Mouse (Mus musculus) liver, embryonic 11.5 days (tissue): ENCODE results near the gene Gm17334. TPM values are rescaled to one million over a fixed set of nuclear protein-coding genes. Genes with fewer than 3 reads are reported as not detected.

Experiments used
- ATAC-seq: fragments of 200-750 bp; cut with Nextera tagmentation; replicated peaks from 2 replicates; pipeline ENCODE4 v1.8.0; 2017; ENCODE audit warnings: moderate number of reproducible peaks, mild to moderate bottlenecking, moderate TSS enrichment, moderate library complexity; ENCODE audit not compliant: low FRiP score
- DNase-seq: peaks from one replicate; pipeline ENCODE4 v3.0.0-alpha.2; 2017; ENCODE audit warnings: low spot score
- H3K27ac ChIP-seq: fragments of 300-500 bp; sonication (generic); 2 replicates; pipeline ENCODE4 v1.5.1; 2014; ENCODE audit warnings: mild to moderate bottlenecking, low read depth, low read length, control low read depth
- H3K27me3 ChIP-seq: fragments of 300-500 bp; sonication (generic); replicated peaks from 2 replicates; pipeline ENCODE4 v1.6.1; 2014; ENCODE audit warnings: low read length, mixed read lengths; ENCODE audit not compliant: control insufficient read depth, insufficient read depth
- H3K36me3 ChIP-seq: fragments of 300-500 bp; sonication (generic); 2 replicates; pipeline ENCODE4 v1.6.1; 2014; ENCODE audit warnings: mild to moderate bottlenecking, low read length, moderate library complexity, mixed read lengths; ENCODE audit not compliant: control insufficient read depth, insufficient read depth
- H3K4me1 ChIP-seq: fragments of 300-500 bp; sonication (generic); replicated peaks from 2 replicates; pipeline ENCODE4 v1.6.1; 2014; ENCODE audit warnings: low read length, mixed read lengths; ENCODE audit not compliant: control insufficient read depth, insufficient read depth
- H3K4me2 ChIP-seq: fragments of 300-500 bp; sonication (generic); 2 replicates; pipeline ENCODE4 v1.6.1; 2014; ENCODE audit warnings: mild to moderate bottlenecking, control low read depth, moderate library complexity
- H3K4me3 ChIP-seq: fragments of 300-500 bp; sonication (generic); 2 replicates; pipeline ENCODE4 v1.5.1; 2014; ENCODE audit warnings: low read depth, low read length, control low read depth
- H3K9ac ChIP-seq: fragments of 300-500 bp; sonication (generic); 2 replicates; pipeline ENCODE4 v1.6.1; 2014; ENCODE audit warnings: low read depth, low read length, control low read depth
- H3K9me3 ChIP-seq: fragments of 300-500 bp; sonication (generic); 2 replicates; pipeline ENCODE4 v1.6.1; 2016; ENCODE audit warnings: low read length, inconsistent platforms, mixed read lengths; ENCODE audit not compliant: control insufficient read depth
- WGBS: fragments of 180-500 bp; shearing (Covaris S2); extraction: QIAGEN DNeasy Blood & Tissue Kit; methylation state at CpG from one replicate; pipeline ENCODE4 v1.1.7; 2014; 5-methylcytosine and 5-hydroxymethylcytosine counted together
- polyA plus RNA-seq: library from polyadenylated mRNA; unstranded; fragments of >200 nt; fragmentation: Nextera tagmentation; extraction: Ambion mirVana; gene quantifications from 2 replicates; pipeline ENCODE4 v1.2.1, GENCODE M21; 2014

Gm17334 gene
- polyA plus RNA-seq, 1 experiment from 2014 or later: not detected

DNA sequence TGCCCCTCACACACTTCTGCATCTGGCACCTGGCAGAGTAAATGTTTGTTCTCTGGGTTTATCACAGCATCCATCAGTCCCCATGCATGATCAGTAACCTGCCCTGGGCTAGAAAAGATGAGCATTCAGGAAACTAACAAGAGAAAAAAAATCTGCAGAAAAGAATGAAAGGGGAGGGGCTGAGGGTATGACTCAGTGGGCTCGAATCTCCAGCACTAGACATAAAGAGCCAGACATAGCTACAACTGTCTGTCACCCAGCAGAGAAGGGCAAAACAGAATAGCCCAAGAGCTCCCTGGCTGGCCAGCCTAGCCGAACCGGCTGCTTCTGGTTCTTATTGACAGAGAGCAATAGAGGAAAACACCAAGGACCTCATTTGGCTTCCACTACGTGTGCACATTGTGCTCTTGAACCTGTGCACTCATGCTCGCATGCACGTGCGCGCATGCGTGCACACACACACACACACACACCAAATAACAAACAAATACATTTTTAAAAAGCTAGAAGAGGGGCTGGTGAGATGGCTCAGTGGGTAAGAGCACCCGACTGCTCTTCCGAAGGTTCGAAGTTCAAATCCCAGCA is 17.9 kb downstream of the Gm17334 start:
- Histone ChIP-seq H3K27ac (no peak overlapping the region), H3K9ac (no peak overlapping the region), H3K9me3 (no peaks in the 10 kb centered on the region), H3K36me3 (no peaks in the 10 kb centered on the region), H3K27me3 (0 out of 2 replicates have a peak, but pooled peaks cover 2% of the 10 kb centered on the region), H3K4me2 (no peak overlapping the region), H3K4me1 (no peaks in the 10 kb centered on the region; the same call in 1 of the 2 replicates), H3K4me3 (no peak overlapping the region)
- no peak for ATAC-seq
- 79% methylated on average over 12 of the region's 12 CpGs for WGBS
- no peak for DNase-seq

- Histone ChIP-seq H3K4me1 (no peaks in the 10 kb centered on the region), H3K9ac (no peak overlapping the region), H3K27ac (no peak overlapping the region), H3K36me3 (no peaks in the 10 kb centered on the region), H3K9me3 (no peaks in the 10 kb centered on the region), H3K4me3 (no peak overlapping the region), H3K27me3 (no peaks in the 10 kb centered on the region), H3K4me2 (no peak overlapping the region)
- no peak for ATAC-seq
- DNase-seq: no peak
- 61% methylated on average over 5 of the region's 5 CpGs for WGBS
These were observed 23.2 kb downstream of the Gm17334 start for GRCm38 (mm10) chr11:53749716-53750352.

GRCm38 (mm10) chr11:53749306-53749705 is 23.7 kb downstream of the Gm17334 start:
- Histone ChIP-seq H3K4me2 (no peak overlapping the region), H3K36me3 (no peaks in the 10 kb centered on the region), H3K27me3 (no peaks in the 10 kb centered on the region), H3K4me1 (no peaks in the 10 kb centered on the region), H3K4me3 (no peak overlapping the region), H3K9me3 (no peaks in the 10 kb centered on the region), H3K9ac (no peak overlapping the region), H3K27ac (no peak overlapping the region)
- ATAC-seq (no peak), DNase-seq (no peak)
- WGBS: 70% methylated on average over 4 of the region's 4 CpGs

DNA sequence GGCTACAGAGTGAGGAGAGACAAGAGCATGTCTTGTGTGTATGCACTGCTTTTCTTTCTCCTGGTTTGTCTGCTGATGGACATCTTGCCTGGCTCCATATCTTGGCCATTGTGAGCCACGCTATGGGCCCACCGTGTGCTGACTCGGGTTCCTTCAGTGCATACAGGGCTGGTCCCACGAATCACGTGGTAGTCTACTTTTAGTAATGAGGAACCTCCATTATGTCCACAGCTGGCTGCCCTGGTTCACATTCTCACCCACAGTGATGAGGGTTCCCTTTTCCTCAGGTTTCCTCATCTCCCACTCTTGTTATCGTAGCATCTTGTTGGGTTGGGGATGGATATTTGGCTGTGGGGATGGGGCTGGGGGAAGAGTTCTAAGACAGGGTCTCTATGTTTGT is 24.4 kb downstream of the Gm17334 start:
- DNase-seq (no peak), ATAC-seq (no peak)
- H3K4me1 ChIP-seq: no peaks in the 10 kb centered on the region
- WGBS: 61% methylated on average over 6 of the region's 6 CpGs
- no peak overlapping the region for H3K4me3 ChIP-seq
- no peaks in the 10 kb centered on the region for H3K9me3 ChIP-seq
- no peak overlapping the region for H3K27ac ChIP-seq
- H3K9ac ChIP-seq: no peak overlapping the region
- no peaks in the 10 kb centered on the region for H3K36me3 ChIP-seq
- H3K4me2 ChIP-seq: no peak overlapping the region
- H3K27me3 ChIP-seq: no peaks in the 10 kb centered on the region

DNA sequence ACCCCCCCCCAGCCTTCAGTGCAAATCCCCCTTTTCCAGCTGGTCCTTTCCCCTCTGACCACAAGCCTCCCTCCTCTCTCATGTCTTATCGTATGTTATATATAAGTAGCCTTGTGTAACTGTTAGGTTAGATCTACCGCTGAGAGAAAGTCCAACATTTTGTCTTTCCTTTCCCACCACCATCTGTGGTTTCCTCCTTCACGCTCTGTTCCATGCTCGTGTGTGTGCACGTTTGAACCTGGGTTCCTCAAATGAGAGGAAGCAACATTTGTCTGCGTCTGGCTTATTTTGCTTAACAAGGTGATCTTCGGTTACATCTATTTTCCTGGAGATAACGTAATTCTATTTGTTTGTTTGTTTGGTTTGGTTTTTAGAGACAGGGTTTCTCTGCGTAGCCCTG is 25.0 kb downstream of the Gm17334 start:
- Histone ChIP-seq H3K4me2 (no peak overlapping the region), H3K27me3 (no peaks in the 10 kb centered on the region), H3K27ac (no peak overlapping the region), H3K4me3 (no peak overlapping the region), H3K36me3 (no peaks in the 10 kb centered on the region), H3K4me1 (no peaks in the 10 kb centered on the region), H3K9ac (no peak overlapping the region), H3K9me3 (no peaks in the 10 kb centered on the region)
- ATAC-seq (no peak), DNase-seq (no peak)
- WGBS: 55% methylated on average over 9 of the region's 9 CpGs

- Histone ChIP-seq H3K9me3 (no peaks in the 10 kb centered on the region), H3K4me3 (no peak overlapping the region), H3K4me2 (no peak overlapping the region), H3K36me3 (no peaks in the 10 kb centered on the region), H3K9ac (no peak overlapping the region), H3K4me1 (no peaks in the 10 kb centered on the region), H3K27me3 (no peaks in the 10 kb centered on the region), H3K27ac (no peak overlapping the region)
- 72% methylated on average over 2 of the region's 2 CpGs for WGBS
- ATAC-seq (no peak), DNase-seq (no peak)
These were observed 27.7 kb downstream of the Gm17334 start for GRCm38 (mm10) chr11:53745260-53745659.

- no peak for ATAC-seq
- H3K36me3 ChIP-seq: no peaks in the 10 kb centered on the region
- H3K27me3 ChIP-seq: no peaks in the 10 kb centered on the region
- 39% methylated on average over 5 of the region's 5 CpGs for WGBS
- H3K27ac ChIP-seq: no peak overlapping the region
- no peaks in the 10 kb centered on the region for H3K4me1 ChIP-seq
- H3K9ac ChIP-seq: peak overlapping the region; percentile 20; the same call in 1 of the 2 replicates
- no peak overlapping the region for H3K4me3 ChIP-seq
- H3K4me2 ChIP-seq: no peak overlapping the region
- no peak for DNase-seq
- H3K9me3 ChIP-seq: no peaks in the 10 kb centered on the region
These were observed 30.6 kb downstream of the Gm17334 start for GRCm38 (mm10) chr11:53742353-53742752.

- Histone ChIP-seq H3K27me3 (no peaks in the 10 kb centered on the region), H3K27ac (no peak overlapping the region), H3K9me3 (no peaks in the 10 kb centered on the region), H3K36me3 (no peaks in the 10 kb centered on the region), H3K4me2 (no peak overlapping the region), H3K4me3 (no peak overlapping the region), H3K4me1 (no peaks in the 10 kb centered on the region), H3K9ac (no peak overlapping the region)
- 37% methylated on average over 6 of the region's 6 CpGs for WGBS
- no peak for DNase-seq
- peak; percentile 75 for ATAC-seq
These were observed 35.4 kb downstream of the Gm17334 start for GRCm38 (mm10) chr11:53737573-53737946.
